Mouse (Mus musculus): Measurements from ENCODE around the gene Ropn1l.

DNA sequence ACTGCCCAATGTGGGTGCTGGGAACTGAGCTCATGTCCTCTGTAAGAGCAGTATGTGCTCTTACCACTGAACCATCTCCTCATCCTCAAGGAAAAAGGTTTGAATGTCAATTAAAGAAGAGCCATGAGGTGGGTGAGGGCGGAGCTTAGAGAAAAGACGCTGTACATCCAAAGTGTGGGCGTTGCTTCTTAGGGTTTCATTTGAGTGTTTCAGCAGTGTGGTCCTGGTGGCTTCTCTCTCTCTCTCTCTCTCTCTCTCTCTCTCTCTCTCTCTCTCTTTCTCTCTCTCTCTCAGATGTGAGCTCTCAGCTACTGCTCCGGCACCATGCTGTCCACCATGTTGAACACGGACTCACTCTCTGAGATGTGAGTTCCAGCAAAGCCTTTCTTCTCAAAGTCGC lies 39.9 kb downstream of the Ropn1l start:
- TF ChIP-seq POLR2A (IDR thresholded peaks at IDR 0.05; ENCODE audit: insufficient read length, low read depth) (no peak), CEBPB (IDR thresholded peaks at IDR 0.05; ENCODE audit: insufficient read depth, poor library complexity, severe bottlenecking) (no peak), TCF3 (IDR thresholded peaks at IDR 0.05; ENCODE audit: insufficient read length, low read depth) (no peak), USF1 (IDR thresholded peaks at IDR 0.05; ENCODE audit: low read depth) (no peak), TCF12 (IDR thresholded peaks at IDR 0.05; ENCODE audit: insufficient read depth, poor library complexity, severe bottlenecking) (no peak), MYOG (IDR thresholded peaks at IDR 0.05; ENCODE audit: control insufficient read depth in 1 of 3, insufficient read depth in 1 of 3, insufficient read length in 2 of 3, low read depth in 2 of 3) (no peak), POLR2AphosphoS2 (IDR thresholded peaks at IDR 0.05; ENCODE audit: insufficient read length, low read depth) (no peak), MAX (IDR thresholded peaks at IDR 0.05; ENCODE audit: low read depth) (no peak), REST (IDR thresholded peaks at IDR 0.05; ENCODE audit: insufficient read depth, insufficient read length) (no peak)

All from myocyte (in vitro differentiated cells).